Mouse (Mus musculus) heart, embryonic 15.5 days (tissue): ENCODE data around the gene Mcl1. TPM values are rescaled to one million over a fixed set of nuclear protein-coding genes. Genes with fewer than 3 reads are reported as not detected.

Experiments used
- ATAC-seq: fragments of 200-750 bp; cut with Nextera tagmentation; replicated peaks from 2 replicates; pipeline ENCODE4 v1.8.0; 2017; ENCODE audit warnings: low read depth, moderate TSS enrichment; ENCODE audit not compliant: insufficient number of reproducible peaks, insufficient read depth, low FRiP score
- H3K27ac ChIP-seq: fragments of 300-500 bp; sonication (generic); 2 replicates; pipeline ENCODE4 v1.5.1; 2015; ENCODE audit warnings: mild to moderate bottlenecking, inconsistent platforms
- H3K27me3 ChIP-seq: fragments of 300-500 bp; sonication (generic); 2 replicates; pipeline ENCODE4 v1.6.1; 2015; ENCODE audit warnings: inconsistent platforms
- H3K36me3 ChIP-seq: fragments of 300-500 bp; sonication (generic); 2 replicates; pipeline ENCODE4 v1.6.1; 2015; ENCODE audit warnings: mild to moderate bottlenecking, inconsistent platforms
- H3K4me1 ChIP-seq: fragments of 300-500 bp; sonication (generic); replicated peaks from 2 replicates; pipeline ENCODE4 v1.6.1; 2015; ENCODE audit warnings: inconsistent platforms
- H3K4me2 ChIP-seq: fragments of 300-500 bp; sonication (generic); 2 replicates; pipeline ENCODE4 v1.6.1; 2015; ENCODE audit warnings: inconsistent platforms, mild to moderate bottlenecking, moderate library complexity
- H3K4me3 ChIP-seq: fragments of 300-500 bp; sonication (generic); 2 replicates; pipeline ENCODE4 v1.5.1; 2015; ENCODE audit warnings: mild to moderate bottlenecking, inconsistent platforms
- H3K9ac ChIP-seq: fragments of 300-500 bp; sonication (generic); 2 replicates; pipeline ENCODE4 v1.6.1; 2015; ENCODE audit warnings: mild to moderate bottlenecking, inconsistent platforms
- H3K9me3 ChIP-seq: fragments of 300-500 bp; sonication (generic); replicated peaks from 2 replicates; pipeline ENCODE4 v1.6.1; 2016; ENCODE audit warnings: inconsistent platforms
- WGBS: fragments of 180-500 bp; shearing (Covaris S2); methylation state at CpG from one replicate; pipeline ENCODE4 v1.1.7; 2015; ENCODE audit warnings: mixed read lengths; 5-methylcytosine and 5-hydroxymethylcytosine counted together
- polyA plus RNA-seq: library from polyadenylated mRNA; unstranded; fragments of >200 nt; fragmentation: Nextera tagmentation; extraction: Ambion mirVana; gene quantifications from 2 replicates; pipeline ENCODE4 v1.2.1, GENCODE M21; 2015

Gene Mcl1
- polyA plus RNA-seq, 1 experiment from 2014 or later: 38.4 TPM

DNA sequence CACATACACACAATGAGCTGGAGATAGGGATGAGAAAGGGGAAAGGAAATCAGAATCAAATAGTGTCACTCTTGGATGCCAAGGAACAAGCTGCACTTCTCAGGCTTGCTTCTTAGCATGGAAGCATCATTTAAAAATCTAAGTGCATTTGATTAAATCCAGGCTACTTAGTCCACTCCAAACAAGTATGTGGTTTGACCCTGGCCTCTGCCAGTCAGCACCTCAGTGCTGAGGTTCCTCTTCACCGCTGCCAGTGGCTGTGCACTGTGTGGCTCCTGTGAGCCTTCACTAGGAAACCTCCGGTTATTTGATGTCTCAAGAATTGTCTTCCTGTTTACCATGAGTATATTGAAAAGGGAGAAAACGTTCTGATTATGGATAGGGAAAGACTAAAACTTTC lies 27.7 kb upstream of the Mcl1 start:
- Histone ChIP-seq H3K4me3 (no peak overlapping the region), H3K4me2 (no peak overlapping the region), H3K36me3 (peaks cover 79% of the 10 kb centered on the region), H3K9ac (no peak overlapping the region), H3K27me3 (no peaks in the 10 kb centered on the region), H3K4me1 (peaks cover 13% of the 10 kb centered on the region), H3K9me3 (no peaks in the 10 kb centered on the region), H3K27ac (no peak overlapping the region)
- WGBS: 53% methylated on average over 3 of the region's 3 CpGs
- no peak for ATAC-seq

GRCm38 (mm10) chr3:95631304-95631703 lies 27.3 kb upstream of the Mcl1 start:
- no peak overlapping the region for H3K9ac ChIP-seq
- no peak overlapping the region for H3K27ac ChIP-seq
- ATAC-seq: no peak
- H3K4me2 ChIP-seq: no peak overlapping the region
- H3K4me3 ChIP-seq: no peak overlapping the region
- WGBS: 70% methylated on average over 6 of the region's 6 CpGs
- no peaks in the 10 kb centered on the region for H3K9me3 ChIP-seq
- no peaks in the 10 kb centered on the region for H3K27me3 ChIP-seq
- H3K36me3 ChIP-seq: peaks cover 82% of the 10 kb centered on the region
- peaks cover 10% of the 10 kb centered on the region for H3K4me1 ChIP-seq

DNA sequence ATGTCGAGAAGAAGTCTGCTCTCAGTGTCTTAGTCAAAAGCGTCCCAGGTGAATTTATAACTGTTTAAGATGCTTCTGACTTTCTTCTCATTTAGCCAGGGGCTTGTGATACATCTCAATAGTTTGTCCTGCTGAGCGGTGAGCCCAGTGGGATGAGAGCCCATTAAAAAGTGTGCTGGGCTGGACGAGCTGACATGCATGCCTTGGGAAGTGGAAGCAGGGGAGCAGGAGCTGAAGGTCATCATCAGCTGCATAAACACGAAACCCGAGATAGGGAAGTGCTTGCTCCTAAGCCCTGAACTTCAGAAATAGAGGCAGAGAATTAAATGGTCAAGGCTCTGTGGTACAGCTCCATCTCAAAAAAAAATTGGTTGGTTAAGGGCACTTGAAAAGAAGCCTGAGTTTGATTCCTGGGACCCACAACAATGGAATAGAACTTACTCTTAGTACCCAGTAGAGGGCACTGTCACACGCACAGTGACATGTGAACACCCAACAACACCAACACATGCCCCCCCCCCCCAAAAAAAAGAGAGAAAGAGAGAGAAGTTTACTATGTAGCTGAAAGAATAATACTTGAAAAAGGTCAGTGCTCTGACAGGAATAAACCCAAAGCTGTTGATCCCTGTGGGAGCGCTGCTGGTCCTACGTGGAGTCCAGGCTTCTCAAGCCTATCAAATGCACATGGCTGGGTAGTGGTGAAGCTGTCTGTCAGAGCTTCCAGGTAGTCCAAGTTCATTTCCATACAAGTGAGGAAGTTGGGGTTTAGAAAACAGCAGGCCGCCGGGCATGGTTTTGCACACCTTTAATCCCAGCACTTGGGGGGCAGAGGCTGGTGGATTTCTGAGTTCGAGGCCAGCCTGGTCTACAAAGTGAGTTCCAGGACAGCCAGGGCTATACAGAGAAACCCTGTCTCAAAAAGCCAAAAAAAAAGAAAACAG lies 25.7 kb upstream of the Mcl1 start:
- H3K36me3 ChIP-seq: peaks cover 82% of the 10 kb centered on the region
- H3K27ac ChIP-seq: peak overlapping the region; percentile 50
- WGBS: 61% methylated on average over 12 of the region's 12 CpGs
- no peak overlapping the region for H3K9ac ChIP-seq
- no peaks in the 10 kb centered on the region for H3K9me3 ChIP-seq
- no peak overlapping the region for H3K4me2 ChIP-seq
- ATAC-seq: 0 out of 2 replicates have a peak, but pooled peaks have one; percentile 41
- H3K4me3 ChIP-seq: no peak overlapping the region
- H3K27me3 ChIP-seq: no peaks in the 10 kb centered on the region
- H3K4me1 ChIP-seq: peaks cover 7% of the 10 kb centered on the region; the same call in 1 of the 2 replicates

DNA sequence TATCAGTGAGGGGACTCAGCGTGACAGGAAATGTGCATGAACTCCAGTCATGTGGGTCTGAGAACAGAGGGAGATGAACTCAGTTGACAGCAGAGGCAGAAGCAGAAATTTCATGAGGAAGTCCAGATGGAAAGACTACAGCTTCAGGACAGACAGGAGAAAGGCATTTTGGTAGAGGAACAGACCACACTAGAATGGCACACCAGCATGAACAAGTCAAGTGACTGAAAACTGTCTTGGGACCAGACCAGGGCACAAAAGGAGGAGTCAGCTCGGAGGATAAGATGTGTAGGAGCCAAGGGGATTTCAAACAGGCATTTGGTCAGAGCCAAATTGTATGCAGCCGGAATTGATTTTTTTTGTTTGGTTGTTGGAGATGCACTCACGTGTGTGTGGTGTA lies 23.0 kb upstream of the Mcl1 start:
- H3K4me1 ChIP-seq: peaks cover 7% of the 10 kb centered on the region; the same call in 1 of the 2 replicates
- H3K27me3 ChIP-seq: no peaks in the 10 kb centered on the region
- no peak for ATAC-seq
- H3K9me3 ChIP-seq: no peaks in the 10 kb centered on the region
- H3K27ac ChIP-seq: peak overlapping the region; percentile 26; the same call in 1 of the 2 replicates
- WGBS: 63% methylated on average over 4 of the region's 4 CpGs
- H3K4me2 ChIP-seq: no peak overlapping the region
- H3K4me3 ChIP-seq: no peak overlapping the region
- H3K9ac ChIP-seq: no peak overlapping the region
- peaks cover 62% of the 10 kb centered on the region for H3K36me3 ChIP-seq

GRCm38 (mm10) chr3:95636072-95636471 lies 22.5 kb upstream of the Mcl1 start:
- no peak overlapping the region for H3K9ac ChIP-seq
- H3K4me2 ChIP-seq: no peak overlapping the region
- ATAC-seq: no peak
- WGBS: 64% methylated on average over 4 of the region's 4 CpGs
- peaks cover 59% of the 10 kb centered on the region for H3K36me3 ChIP-seq
- H3K27ac ChIP-seq: no peak overlapping the region
- H3K27me3 ChIP-seq: no peaks in the 10 kb centered on the region
- no peaks in the 10 kb centered on the region for H3K9me3 ChIP-seq
- peaks cover 7% of the 10 kb centered on the region; the same call in 1 of the 2 replicates for H3K4me1 ChIP-seq
- no peak overlapping the region for H3K4me3 ChIP-seq

GRCm38 (mm10) chr3:95639694-95640093 lies 18.9 kb upstream of the Mcl1 start:
- ATAC-seq: no peak

DNA sequence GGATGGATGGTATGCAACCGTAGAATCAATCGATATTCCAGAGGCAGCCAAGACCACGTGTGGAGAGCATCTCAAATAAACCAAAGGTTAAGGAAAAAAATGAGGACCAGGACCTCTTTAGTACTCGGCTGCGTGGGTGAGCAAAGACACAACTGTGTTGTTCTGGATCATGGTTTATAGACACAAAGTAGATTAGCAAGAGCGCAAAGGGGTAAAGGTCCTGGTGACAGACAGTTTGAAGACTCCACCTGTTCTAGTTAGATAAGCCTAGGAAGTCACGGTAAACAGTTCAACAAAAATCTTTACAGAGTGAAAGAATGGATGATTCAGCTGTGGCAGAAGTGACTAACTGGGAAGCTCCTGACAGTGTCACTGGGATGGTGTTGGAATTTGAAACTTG lies 15.5 kb upstream of the Mcl1 start:
- H3K27me3 ChIP-seq: no peaks in the 10 kb centered on the region
- WGBS: 75% methylated on average over 7 of the region's 7 CpGs
- H3K27ac ChIP-seq: no peak overlapping the region
- ATAC-seq: no peak
- no peak overlapping the region for H3K9ac ChIP-seq
- no peaks in the 10 kb centered on the region for H3K4me1 ChIP-seq
- H3K9me3 ChIP-seq: no peaks in the 10 kb centered on the region
- peaks cover 7% of the 10 kb centered on the region; the same call in 1 of the 2 replicates for H3K36me3 ChIP-seq
- H3K4me2 ChIP-seq: no peak overlapping the region
- H3K4me3 ChIP-seq: no peak overlapping the region

More at GRCm38 (mm10) chr3:95639694-95640093, 18.9 kb upstream of the Mcl1 start:
- H3K9ac ChIP-seq: no peak overlapping the region
- no peak overlapping the region for H3K4me3 ChIP-seq
- 100% methylated on average over 1 of the region's 1 CpGs for WGBS
- no peaks in the 10 kb centered on the region for H3K27me3 ChIP-seq
- no peaks in the 10 kb centered on the region for H3K9me3 ChIP-seq
- H3K36me3 ChIP-seq: peaks cover 31% of the 10 kb centered on the region; the same call in 1 of the 2 replicates
- H3K4me1 ChIP-seq: 0 out of 2 replicates have a peak, but pooled peaks cover 4% of the 10 kb centered on the region
- H3K27ac ChIP-seq: no peak overlapping the region
- H3K4me2 ChIP-seq: no peak overlapping the region

GRCm38 (mm10) chr3:95645313-95646235 lies 13.0 kb upstream of the Mcl1 start:
- Histone ChIP-seq H3K27ac (no peak overlapping the region), H3K36me3 (no peaks in the 10 kb centered on the region), H3K4me3 (no peak overlapping the region), H3K9me3 (no peaks in the 10 kb centered on the region), H3K9ac (no peak overlapping the region), H3K4me2 (no peak overlapping the region), H3K4me1 (peaks cover 7% of the 10 kb centered on the region), H3K27me3 (no peaks in the 10 kb centered on the region)
- 54% methylated on average over 10 of the region's 10 CpGs for WGBS
- no peak for ATAC-seq

DNA sequence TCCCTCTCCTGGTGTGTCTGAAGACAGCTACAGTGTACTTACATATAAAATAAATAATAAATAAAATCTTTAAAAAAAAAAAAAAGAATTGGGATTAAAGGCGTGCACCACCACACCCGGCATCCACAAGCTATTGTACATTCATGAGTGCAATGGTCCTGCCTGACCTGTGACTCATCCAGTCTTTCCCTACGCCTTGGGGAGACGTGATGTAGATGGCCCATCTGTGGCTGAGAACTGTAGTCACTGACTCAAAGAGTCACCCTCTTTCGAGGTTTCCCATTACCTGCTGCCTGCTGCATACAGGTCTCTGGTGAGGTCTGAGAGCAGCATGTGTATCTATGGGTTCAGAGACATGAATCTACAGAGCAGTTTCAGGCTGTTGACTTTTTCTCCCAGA lies 10.6 kb upstream of the Mcl1 start:
- no peak for ATAC-seq
- H3K27ac ChIP-seq: no peak overlapping the region
- no peak overlapping the region for H3K9ac ChIP-seq
- no peak overlapping the region for H3K4me3 ChIP-seq
- no peaks in the 10 kb centered on the region for H3K9me3 ChIP-seq
- no peaks in the 10 kb centered on the region for H3K36me3 ChIP-seq
- H3K4me2 ChIP-seq: no peak overlapping the region
- WGBS: 90% methylated on average over 5 of the region's 5 CpGs
- no peaks in the 10 kb centered on the region for H3K27me3 ChIP-seq
- H3K4me1 ChIP-seq: peaks cover 23% of the 10 kb centered on the region

- Histone ChIP-seq H3K9me3 (no peaks in the 10 kb centered on the region), H3K4me1 (peaks cover 33% of the 10 kb centered on the region), H3K4me3 (no peak overlapping the region), H3K36me3 (no peaks in the 10 kb centered on the region), H3K27ac (peak overlapping the region; percentile 82), H3K27me3 (no peaks in the 10 kb centered on the region), H3K4me2 (no peak overlapping the region), H3K9ac (no peak overlapping the region)
- ATAC-seq: peak; percentile 31
- 49% methylated on average over 6 of the region's 6 CpGs for WGBS
Observed at GRCm38 (mm10) chr3:95650276-95651032, 8.1 kb upstream of the Mcl1 start.
